Mouse (Mus musculus) liver, embryonic 14.5 days (tissue): ENCODE results near the gene Fam131b.

Experiments used
- CTCF ChIP-seq: IDR thresholded peaks from 2 replicates; pipeline ENCODE4 v1.5.1; 2016; ENCODE audit warnings: antibody characterized with exemption, low read depth, control low read depth
- EP300 ChIP-seq: IDR thresholded peaks from 2 replicates; pipeline ENCODE4 v1.6.1; 2016; ENCODE audit warnings: antibody characterized with exemption, low read depth

GRCm38 (mm10) chr6:42355794-42356600, 31.6 kb upstream of the Fam131b start:
- no peak for TF ChIP-seq EP300
- no peak for TF ChIP-seq CTCF
